Mouse (Mus musculus) heart, adult 2 months (tissue): Measurements from ENCODE around the gene Ankfn1.

Experiments
- CTCF ChIP-seq: fragments of 200-600 bp; IDR thresholded peaks from 2 replicates; pipeline ENCODE4 v1.8.1; 2022; ENCODE audit warnings: antibody characterized with exemption, mild to moderate bottlenecking, moderate library complexity
- POLR2A ChIP-seq: fragments of 200-500 bp; IDR thresholded peaks from 2 replicates; pipeline ENCODE4 v1.6.1; 2011; ENCODE audit warnings: mild to moderate bottlenecking, low read depth, low read length, control low read depth; ENCODE audit not compliant: insufficient read depth

DNA sequence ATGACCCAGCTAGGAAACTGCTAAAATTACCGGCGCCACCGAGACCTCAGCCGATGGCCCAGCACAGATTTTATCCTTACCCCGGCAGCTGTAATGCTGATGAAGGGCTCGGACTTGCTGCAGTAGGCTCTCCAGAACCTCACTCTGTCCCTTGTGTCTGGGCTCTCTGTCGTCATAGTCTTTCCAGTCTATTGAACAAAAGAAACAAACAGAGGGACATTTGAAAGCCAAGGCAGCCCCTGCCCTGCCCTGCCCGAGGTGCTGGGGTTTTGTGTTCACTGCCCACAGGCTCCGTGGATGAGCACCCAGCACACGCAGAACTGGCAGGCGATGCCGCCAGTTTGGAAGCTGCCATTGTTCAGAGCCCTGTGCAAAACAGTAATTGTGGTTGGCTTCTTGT lies 330.0 kb downstream of the Ankfn1 start:
- TF ChIP-seq POLR2A (no peak), CTCF (no peak)
